Mouse (Mus musculus): ENCODE results near the gene Aak1.

GRCm38 (mm10) chr6:86858606-86859005 is 9.3 kb downstream of the Aak1 start:
- no peak for TF ChIP-seq CTCF (IDR thresholded peaks at IDR 0.05; ENCODE audit: extremely low read depth, insufficient read depth, insufficient read length, insufficient replicate concordance)
- TF ChIP-seq POLR2A (IDR thresholded peaks at IDR 0.05; ENCODE audit: low read depth, low read length): no peak
